Mouse (Mus musculus) olfactory bulb, adult 2 months (tissue): Measurements from ENCODE around the gene Zbtb38. TPM values are rescaled to one million over a fixed set of nuclear protein-coding genes. Genes with fewer than 3 reads are reported as not detected.
"Not testable (repeated sequence)": the region's sequence is repeated elsewhere in the genome, so short reads cannot be mapped to it uniquely, and the experiment has no call there.

Source experiments
- H3K27ac ChIP-seq: fragments of 200-500 bp; 2 replicates; pipeline ENCODE4 v1.5.1; 2012; ENCODE audit warnings: low read depth, low read length; ENCODE audit not compliant: insufficient read depth
- H3K4me1 ChIP-seq: fragments of 200-500 bp; 2 replicates; pipeline ENCODE4 v1.6.1; 2012; ENCODE audit warnings: low read length; ENCODE audit not compliant: control insufficient read depth, insufficient read depth
- H3K4me3 ChIP-seq: fragments of 200-500 bp; 2 replicates; pipeline ENCODE4 v1.5.1; 2012; ENCODE audit warnings: mild to moderate bottlenecking, low read depth, low read length, moderate library complexity; ENCODE audit not compliant: insufficient read depth
- CTCF ChIP-seq: fragments of 200-500 bp; IDR thresholded peaks from 2 replicates; pipeline ENCODE4 v1.5.1; 2012; ENCODE audit warnings: low read depth, mild to moderate bottlenecking, low read length, moderate library complexity; ENCODE audit not compliant: insufficient read depth
- POLR2A ChIP-seq: fragments of 200-500 bp; IDR thresholded peaks from 2 replicates; pipeline ENCODE4 v1.6.1; 2012; ENCODE audit warnings: mild to moderate bottlenecking, low read depth, low read length, moderate library complexity; ENCODE audit not compliant: insufficient read depth
- WGBS: fragments of 180-500 bp; shearing (Covaris S2); methylation state at CpG from one replicate; pipeline ENCODE4 v1.1.7; 2018; 5-methylcytosine and 5-hydroxymethylcytosine counted together
- polyA plus RNA-seq: library from polyadenylated mRNA; stranded (reverse); fragments of >200 nt; gene quantifications from 2 replicates; pipeline ENCODE4 v1.2.4, GENCODE M21; 2012; ENCODE audit warnings: low replicate concordance; ENCODE audit not compliant: missing spikeins, insufficient read depth, insufficient read length

The Zbtb38 gene
- polyA plus RNA-seq, 1 experiment, result 74.3 TPM

GRCm38 (mm10) chr9:96684165-96684792 lies 68.4 kb downstream of the Zbtb38 start:
- no peak overlapping the region for H3K4me3 ChIP-seq
- WGBS, result 82% methylated on average over 4 of the region's 4 CpGs
- no peak overlapping the region for H3K27ac ChIP-seq
- H3K4me1 ChIP-seq, result peaks cover 15% of the 10 kb centered on the region; the same call in 1 of the 2 replicates
- TF ChIP-seq CTCF, result no peak
- TF ChIP-seq POLR2A, result no peak

GRCm38 (mm10) chr9:96678611-96679010 lies 74.0 kb downstream of the Zbtb38 start:
- 0 out of 2 replicates have a peak, but pooled peaks cover 2% of the 10 kb centered on the region for H3K4me1 ChIP-seq
- WGBS, result 88% methylated on average over 5 of the region's 5 CpGs
- H3K27ac ChIP-seq, result no peak overlapping the region
- TF ChIP-seq CTCF, result no peak
- H3K4me3 ChIP-seq, result no peak overlapping the region

- H3K4me3 ChIP-seq, H3K27ac ChIP-seq, H3K4me1 ChIP-seq: not testable (repeated sequence)
- 83% methylated on average over 5 of the region's 5 CpGs for WGBS
These were observed 74.9 kb downstream of the Zbtb38 start for GRCm38 (mm10) chr9:96677711-96678110.

- Histone ChIP-seq H3K27ac (no peak overlapping the region), H3K4me1 (0 out of 2 replicates have a peak, but pooled peaks cover 2% of the 10 kb centered on the region), H3K4me3 (no peak overlapping the region)
- 79% methylated on average over 10 of the region's 10 CpGs for WGBS
- TF ChIP-seq POLR2A (no peak), CTCF (no peak)
These were observed 76.0 kb downstream of the Zbtb38 start for GRCm38 (mm10) chr9:96676671-96677070.

GRCm38 (mm10) chr9:96675763-96676640 lies 76.6 kb downstream of the Zbtb38 start:
- no peak overlapping the region for H3K4me3 ChIP-seq
- TF ChIP-seq CTCF (no peak), POLR2A (no peak)
- 93% methylated on average over 8 of the region's 8 CpGs for WGBS
- no peak overlapping the region for H3K27ac ChIP-seq
- 0 out of 2 replicates have a peak, but pooled peaks cover 2% of the 10 kb centered on the region for H3K4me1 ChIP-seq

GRCm38 (mm10) chr9:96675071-96675762 lies 77.4 kb downstream of the Zbtb38 start:
- TF ChIP-seq CTCF, result no peak
- TF ChIP-seq POLR2A, result no peak
- WGBS, result 40% methylated on average over 5 of the region's 5 CpGs
- no peak overlapping the region for H3K4me3 ChIP-seq
- H3K4me1 ChIP-seq, result 0 out of 2 replicates have a peak, but pooled peaks cover 2% of the 10 kb centered on the region
- H3K27ac ChIP-seq, result no peak overlapping the region

- 95% methylated on average over 8 of the region's 8 CpGs for WGBS
- 0 out of 2 replicates have a peak, but pooled peaks cover 2% of the 10 kb centered on the region for H3K4me1 ChIP-seq
- no peak overlapping the region for H3K27ac ChIP-seq
- no peak overlapping the region for H3K4me3 ChIP-seq
- TF ChIP-seq CTCF, result no peak
- TF ChIP-seq POLR2A, result no peak
These were observed 78.3 kb downstream of the Zbtb38 start for GRCm38 (mm10) chr9:96674301-96674700.

GRCm38 (mm10) chr9:96672466-96672865 lies 80.2 kb downstream of the Zbtb38 start:
- TF ChIP-seq CTCF, result no peak
- no peak for TF ChIP-seq POLR2A
- H3K4me3 ChIP-seq, result no peak overlapping the region
- no peak overlapping the region for H3K27ac ChIP-seq
- 0 out of 2 replicates have a peak, but pooled peaks cover 2% of the 10 kb centered on the region for H3K4me1 ChIP-seq
- 87% methylated on average over 2 of the region's 2 CpGs for WGBS

GRCm38 (mm10) chr9:96671249-96671648 lies 81.4 kb downstream of the Zbtb38 start:
- Histone ChIP-seq H3K4me1 (0 out of 2 replicates have a peak, but pooled peaks cover 2% of the 10 kb centered on the region), H3K27ac (no peak overlapping the region), H3K4me3 (no peak overlapping the region)
- WGBS, result 66% methylated on average over 12 of the region's 12 CpGs
- TF ChIP-seq POLR2A, result no peak
- no peak for TF ChIP-seq CTCF
